Mouse (Mus musculus) right cerebral cortex, postnatal 4 days (tissue): ENCODE measurements around the gene Bahcc1.

Source experiments
- DNase-seq: peaks from one replicate; pipeline ENCODE4 v3.0.0-alpha.2; 2022

The Bahcc1 gene

DNA sequence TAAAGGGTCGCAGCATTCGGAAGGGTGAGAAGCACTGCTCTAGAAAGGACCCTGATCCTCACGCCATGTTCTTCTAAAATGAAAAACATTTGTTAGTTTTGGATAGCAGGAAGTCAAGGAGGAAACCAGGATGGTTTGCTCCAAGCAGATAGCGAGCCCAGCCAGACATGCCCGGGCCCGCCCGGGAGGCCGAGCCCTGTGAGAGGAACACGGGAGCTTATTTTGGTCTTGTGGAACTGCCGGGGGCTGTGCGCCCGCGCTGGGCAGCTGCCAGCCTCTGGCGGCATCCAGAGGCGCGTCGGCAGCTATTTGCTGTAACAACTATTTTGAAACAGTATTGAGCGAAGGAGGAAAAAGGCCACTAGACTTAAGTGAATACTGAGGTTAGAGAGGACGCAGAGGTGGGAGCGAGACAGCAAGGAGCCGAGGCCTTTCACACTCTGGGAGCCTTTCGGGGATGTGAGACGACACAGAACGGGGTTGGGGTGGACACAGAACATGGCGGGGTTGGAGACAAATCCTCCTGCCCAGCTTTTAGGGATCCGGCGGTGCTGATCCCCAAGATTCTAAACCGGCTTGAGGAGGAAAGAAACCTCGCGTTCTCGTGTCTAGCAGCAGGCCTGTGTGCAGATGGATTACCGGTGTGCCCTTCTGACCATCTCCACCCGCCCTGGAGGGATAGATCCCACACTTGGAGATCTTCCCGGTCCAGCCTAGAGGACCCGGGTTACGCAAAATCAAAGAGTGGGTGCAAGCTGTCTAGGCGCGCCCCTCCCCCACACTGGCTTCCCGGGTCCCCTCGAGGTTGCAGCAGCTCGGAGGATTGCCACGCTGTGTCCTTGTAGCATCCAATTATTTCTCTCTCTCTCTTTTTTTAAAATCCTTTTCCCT, 2.6 kb upstream of the Bahcc1 start:
- peak; percentile 83 for DNase-seq

DNA sequence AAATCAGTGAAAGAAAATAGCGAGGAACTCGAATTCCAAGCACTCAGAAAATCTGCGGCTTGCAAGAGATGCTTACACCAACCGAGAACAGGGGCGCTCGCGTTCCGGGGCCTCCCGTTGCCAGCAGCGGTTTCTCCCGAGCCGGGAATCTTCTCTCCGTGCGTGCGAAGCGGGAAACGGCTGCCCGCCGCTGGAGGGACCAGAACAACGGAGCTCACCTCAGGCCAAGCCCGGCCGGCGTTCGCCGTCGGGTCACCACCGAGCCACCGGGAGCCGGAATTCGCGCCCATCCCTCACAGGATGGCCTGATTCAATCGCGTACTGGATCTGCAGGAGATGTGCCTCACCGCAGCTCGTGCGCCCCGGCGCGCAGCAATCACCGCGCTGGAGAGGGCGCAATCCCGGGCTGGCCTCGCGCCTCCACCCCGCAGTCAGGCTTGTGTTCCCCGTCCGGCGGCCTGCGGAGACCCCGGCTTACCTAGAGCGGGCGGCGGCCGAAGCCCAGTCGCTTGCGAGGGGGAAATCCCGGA, 1.8 kb upstream of the Bahcc1 start:
- peak; percentile 75 for DNase-seq

DNA sequence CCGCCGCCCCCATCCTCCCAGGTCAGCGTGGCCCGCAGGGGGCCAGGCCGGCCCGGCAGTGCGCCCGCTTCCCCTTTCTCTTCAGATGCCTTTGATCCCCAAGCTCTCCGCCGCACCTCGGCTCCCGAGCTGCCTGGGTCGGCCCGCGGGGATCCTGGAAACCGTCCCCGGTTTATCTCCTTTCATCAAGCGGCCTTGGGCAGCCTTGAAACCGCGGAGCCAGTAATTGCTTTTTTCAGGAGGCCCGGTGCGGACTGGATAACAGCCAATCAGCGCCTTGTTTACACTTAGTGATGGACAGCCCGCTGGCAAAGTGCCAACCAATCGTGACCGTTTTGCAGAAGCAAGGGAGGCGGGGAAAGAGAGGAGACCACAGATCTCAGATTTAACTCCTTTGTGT, 1.4 kb upstream of the Bahcc1 start:
- peak; percentile 100 for DNase-seq

DNA sequence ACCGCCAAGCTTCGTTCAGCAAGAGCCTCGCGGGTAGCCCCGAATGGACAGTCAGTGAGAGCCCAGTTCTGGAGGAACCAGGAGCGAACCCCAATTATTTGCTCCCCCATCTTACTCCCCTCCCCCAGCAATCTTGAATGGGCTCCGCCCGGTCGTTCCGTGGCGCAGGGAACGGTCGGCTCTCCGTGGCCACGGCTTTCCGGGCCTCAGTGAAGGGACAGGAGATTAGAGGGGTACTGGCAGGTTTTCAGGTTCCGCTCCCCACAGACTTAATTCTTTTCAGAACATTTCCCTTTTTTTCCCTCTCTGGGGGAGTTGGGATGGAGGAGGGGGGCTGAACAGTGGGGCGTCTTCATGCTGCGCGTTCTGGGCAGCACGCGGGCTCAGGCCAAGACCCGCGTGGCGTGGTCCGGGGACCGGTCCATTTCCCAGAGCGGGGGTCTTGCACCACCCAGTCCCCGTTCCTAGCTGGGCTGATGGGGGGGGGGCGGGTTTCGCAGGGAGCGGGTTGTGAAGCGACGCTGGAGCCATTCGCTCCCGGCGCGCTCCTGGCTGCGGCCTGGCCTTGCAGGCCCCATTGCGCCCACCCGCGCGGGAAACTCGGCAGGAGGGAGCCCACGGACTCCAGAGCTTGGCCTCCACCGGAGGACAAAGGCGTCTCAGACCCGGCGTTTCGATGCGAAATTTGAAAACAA, 841 bp downstream of the Bahcc1 start:
- DNase-seq = peak; percentile 62

DNA sequence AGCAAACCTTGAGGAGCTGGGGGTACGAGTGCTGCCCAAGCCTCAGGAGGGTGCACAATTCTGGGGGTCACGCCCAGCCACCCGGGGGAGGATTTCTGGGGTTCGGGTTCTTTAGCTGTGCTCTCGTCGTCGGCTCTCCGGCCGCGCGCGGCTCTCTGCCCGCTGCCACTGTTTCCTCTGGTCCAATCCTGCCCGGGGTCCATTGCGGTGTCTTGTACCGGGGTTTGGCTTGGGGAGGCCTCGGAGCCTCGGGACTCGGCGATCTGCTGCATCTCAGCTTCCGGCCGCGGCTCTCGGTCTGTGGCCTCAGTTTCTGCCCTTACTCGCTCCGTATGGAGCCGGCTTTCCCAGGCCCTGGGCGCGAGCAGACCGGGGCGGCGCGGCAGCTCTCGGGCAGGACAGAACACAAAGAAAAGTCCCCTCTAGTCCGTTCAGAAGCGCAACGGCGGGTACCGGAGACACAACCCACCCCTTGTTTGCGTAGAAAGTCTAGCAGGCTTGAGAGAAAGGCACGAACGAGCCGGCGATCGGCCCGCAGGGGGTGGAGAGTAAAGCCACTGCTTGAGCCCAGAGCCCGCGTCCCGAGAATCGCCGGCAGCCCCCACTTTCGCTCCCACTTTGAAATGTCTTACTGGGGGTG, 1.5 kb downstream of the Bahcc1 start:
- peak; percentile 59 for DNase-seq

DNA sequence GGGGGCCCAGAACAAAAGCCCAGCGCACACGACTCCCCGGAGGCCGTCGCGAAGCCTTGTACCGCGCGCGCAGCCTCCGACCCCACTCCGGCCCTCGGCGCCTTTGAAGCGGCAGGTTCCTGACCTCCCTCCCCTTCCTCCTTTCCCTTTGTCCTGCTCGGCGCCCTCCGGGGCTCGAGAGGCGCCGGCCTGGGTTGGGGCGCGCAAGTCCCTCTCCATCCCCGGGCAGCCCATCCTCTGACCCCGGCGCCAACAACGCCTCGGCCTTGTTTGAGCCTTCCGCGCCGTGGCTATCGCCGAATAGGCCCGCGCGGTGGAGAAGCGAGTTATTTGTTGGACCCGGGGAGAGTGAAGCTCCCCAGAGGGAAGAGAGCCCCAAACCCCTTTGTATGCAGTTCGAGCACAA, 2.0 kb downstream of the Bahcc1 start:
- peak; percentile 53 for DNase-seq

DNA sequence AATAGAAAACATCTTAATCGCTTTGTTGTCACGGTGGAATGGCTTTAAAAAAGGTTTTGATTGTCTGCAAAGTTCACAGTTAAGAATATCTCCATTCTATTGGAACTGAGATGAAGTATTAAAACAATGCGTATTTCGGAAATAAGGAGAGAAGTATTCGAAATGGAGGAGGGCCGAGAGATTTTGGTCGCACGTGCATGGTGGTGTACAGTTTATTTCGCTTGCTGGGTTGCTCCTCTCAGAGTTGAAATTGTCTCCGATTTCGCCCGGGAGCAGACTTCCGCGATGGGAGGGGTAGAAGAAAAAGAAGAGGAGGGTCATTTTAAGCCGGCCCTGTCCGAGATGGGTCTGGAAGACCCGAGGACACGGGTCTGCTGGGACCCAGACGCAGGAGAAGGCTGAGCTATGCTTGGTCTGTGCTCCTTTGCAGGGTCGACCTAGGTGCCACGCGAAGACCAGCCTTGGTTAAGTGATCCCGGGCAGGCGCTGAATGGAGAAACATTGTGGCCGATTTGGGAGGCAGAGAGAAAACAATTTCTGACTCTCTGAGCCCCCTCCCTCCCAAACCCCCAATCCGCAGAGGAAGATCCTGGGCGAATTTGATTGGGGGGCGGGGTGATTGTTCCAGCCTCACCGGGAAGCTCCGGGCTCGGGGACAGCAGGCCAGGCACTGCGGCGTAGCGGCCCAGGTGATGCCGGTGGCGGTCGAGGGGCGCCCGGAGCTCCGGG, 2.8 kb downstream of the Bahcc1 start:
- DNase-seq = peak; percentile 53

DNA sequence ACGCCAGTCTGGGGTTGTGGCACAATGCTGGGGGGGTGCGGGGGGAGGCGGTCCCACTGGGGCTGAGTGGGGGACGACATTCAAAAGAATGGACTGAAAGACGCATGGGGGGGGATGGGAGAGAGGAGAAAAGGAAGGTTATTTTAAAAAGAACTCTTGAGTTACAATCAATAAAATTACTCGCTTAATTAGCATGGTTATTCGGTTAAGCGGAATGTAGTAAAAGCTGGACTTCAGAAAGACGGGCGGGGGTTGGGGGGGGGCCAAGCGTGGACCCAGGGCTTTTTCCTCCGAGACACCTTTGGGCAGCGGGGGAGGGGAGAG, 3.3 kb downstream of the Bahcc1 start:
- no peak for DNase-seq

DNA sequence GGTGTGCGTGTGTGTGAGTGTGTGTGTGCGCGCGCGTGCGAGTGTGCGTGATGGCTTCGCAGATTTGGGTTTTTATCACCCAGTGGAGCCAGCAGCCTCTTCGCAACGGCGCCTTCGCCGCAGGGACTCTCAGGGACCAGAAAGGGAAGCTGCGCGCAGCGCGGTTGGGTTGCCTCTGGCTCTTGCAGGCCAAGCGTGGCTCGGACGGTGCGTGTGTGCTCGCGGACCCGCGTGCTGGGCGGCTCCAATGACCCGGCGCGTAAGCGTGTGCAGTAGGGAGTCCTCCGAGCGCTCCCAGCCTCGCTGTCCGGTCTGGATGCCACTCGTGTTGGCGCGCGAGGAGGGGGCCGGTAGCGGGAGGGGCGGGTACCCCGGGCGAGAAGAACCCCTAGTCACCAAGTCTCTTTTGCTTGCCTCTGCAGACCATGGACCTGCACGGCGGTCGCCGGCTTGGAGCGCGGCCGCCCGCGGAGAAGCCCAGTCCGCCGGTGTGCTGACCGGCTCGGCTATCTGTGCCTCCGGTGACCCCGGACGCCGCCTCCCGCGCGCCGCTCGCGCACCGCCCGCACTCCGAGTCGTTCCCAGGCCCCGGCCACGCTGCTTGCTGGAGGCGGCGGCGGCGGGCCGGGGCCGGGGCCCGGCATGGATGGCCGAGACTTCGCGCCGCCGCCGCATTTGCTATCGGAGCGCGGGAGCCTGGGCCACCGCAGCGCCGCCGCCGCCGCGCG, 3.9 kb downstream of the Bahcc1 start:
- peak; percentile 72 for DNase-seq

DNA sequence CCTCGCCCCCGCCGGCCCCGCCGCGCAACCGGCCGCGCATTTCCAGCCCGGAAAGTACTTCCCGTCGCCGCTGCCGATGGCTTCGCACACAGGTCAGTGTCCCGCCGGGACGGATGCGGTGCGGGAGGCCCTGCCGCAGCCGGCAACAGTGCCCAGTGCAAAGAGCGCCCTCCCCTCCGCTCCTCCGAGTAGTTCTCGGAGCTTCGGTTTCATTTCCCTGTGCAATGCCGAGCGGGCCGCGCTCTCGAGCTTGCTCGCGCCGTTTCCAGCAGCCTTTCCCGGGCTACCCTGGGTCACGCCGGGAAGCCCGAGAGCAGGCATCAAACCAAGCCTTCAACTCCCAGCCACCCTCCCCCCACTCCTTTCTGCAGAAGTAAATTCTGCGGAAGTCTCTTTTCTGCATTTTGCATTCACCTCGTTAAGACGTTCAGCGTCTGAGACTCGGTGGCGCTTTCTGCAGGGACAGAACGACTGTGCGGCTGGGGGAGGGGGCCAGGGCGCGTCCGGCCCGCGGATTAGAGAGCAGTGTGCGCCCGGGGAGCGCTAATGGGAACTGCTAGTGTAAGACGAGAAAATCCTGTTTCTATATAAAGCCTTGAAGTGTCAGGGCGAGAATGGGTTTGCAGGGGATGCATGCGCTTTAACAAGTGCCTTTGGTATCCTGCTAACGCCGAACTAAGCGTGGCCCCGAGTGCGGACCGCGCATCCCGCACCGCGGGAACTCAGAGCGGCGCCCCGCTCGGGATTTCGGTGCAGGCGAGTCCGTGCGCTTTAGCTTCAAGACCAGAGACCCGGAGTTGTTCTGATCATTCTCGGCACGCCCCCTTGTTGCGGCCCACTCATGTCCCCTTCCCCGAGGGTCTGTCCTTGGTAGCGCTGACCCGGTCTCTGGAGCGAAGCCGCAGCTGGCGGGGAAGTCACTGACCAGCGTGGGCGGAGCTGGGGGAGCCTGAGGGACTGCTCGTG, 4.7 kb downstream of the Bahcc1 start:
- DNase-seq = peak; percentile 59

DNA sequence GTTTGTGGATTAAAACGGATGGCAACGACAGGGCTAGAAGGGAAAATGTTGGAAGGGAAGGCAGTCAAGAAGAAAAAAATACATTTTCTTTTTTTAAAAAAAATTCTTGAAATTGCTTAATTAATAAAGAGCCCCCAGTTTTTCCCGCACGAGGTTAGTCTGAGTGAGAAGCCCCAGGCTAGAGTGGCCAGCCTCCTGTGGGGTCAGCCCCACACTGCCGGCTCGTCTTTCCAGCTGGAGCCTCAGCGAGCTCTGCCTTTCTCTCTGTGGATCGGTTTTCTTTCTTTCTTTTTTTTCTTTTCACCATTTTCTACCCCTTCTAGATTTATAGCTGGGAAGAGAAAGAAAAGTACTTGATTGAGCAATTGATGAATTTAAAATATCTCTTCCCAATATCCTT, 5.6 kb downstream of the Bahcc1 start:
- no peak for DNase-seq

DNA sequence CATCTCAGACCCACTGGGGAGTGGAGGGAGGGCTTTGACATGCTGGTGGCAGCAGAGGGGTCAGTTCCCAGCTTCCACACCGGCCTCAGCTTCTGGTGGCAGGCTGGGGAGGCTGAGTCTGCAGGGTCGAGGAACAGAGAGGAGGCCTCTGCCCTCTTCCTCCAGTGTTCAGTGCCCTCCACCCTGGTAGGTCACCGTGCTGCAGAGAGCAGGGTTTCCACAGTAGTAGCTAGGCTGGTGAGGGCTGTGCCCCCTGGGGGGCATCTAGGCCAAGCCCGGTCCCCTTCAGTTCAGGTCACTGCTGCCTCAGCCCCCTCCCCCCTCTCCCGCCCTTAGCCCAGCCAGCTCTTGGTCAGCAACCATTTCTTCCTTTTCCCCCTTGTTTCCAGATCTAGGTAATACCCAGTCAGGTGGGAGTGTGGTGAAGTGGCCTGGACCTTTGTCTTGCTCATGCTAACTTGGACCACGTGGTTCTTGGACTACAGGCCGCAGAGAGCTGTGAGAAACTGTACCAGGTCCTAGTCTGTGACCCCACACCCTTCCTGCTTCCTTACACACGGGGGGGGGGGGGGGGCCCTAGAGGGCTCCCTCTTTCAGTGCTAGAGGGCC, 6.1 kb downstream of the Bahcc1 start:
- no peak for DNase-seq

DNA sequence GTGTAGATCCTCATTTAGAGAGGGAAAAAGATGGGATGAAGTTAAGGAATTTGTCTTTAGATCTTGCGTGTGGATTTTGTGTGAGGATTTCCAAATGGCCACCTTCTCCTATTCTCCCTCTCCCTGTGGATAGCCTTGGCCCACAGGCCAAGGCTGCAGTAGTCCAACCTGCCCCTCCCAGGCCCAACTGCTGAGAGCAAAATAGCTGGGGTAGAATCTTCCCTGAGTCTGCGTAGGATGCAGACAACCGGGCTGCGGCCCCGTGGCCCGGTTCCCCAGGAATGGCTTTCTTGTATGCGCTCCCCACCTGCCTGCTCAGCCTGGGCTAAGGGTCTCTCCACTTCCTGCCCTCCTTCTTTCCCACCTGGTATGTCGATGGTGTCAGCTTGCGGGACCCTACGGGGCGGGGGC, 6.8 kb downstream of the Bahcc1 start:
- DNase-seq = no peak

DNA sequence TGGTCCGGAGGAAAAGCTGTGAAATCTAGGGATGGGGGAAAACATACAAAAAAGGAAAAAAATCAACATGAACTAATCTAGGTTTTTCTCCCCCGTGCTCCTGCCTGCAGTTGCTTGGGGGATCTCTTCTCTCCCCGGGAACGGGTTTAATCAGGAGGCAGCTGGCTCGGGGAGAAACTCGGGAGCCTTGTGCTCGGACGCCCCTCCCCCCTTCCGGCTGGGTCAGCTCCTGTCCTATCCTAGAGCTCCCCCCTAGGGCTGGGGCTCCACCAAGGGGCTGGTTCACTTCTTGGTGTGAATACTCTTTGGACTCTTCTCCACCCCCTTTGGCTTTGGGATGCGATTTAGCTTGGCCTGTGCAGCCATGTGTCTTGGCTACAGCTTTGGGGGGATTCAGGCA, 7.5 kb downstream of the Bahcc1 start:
- DNase-seq = peak; percentile 79

DNA sequence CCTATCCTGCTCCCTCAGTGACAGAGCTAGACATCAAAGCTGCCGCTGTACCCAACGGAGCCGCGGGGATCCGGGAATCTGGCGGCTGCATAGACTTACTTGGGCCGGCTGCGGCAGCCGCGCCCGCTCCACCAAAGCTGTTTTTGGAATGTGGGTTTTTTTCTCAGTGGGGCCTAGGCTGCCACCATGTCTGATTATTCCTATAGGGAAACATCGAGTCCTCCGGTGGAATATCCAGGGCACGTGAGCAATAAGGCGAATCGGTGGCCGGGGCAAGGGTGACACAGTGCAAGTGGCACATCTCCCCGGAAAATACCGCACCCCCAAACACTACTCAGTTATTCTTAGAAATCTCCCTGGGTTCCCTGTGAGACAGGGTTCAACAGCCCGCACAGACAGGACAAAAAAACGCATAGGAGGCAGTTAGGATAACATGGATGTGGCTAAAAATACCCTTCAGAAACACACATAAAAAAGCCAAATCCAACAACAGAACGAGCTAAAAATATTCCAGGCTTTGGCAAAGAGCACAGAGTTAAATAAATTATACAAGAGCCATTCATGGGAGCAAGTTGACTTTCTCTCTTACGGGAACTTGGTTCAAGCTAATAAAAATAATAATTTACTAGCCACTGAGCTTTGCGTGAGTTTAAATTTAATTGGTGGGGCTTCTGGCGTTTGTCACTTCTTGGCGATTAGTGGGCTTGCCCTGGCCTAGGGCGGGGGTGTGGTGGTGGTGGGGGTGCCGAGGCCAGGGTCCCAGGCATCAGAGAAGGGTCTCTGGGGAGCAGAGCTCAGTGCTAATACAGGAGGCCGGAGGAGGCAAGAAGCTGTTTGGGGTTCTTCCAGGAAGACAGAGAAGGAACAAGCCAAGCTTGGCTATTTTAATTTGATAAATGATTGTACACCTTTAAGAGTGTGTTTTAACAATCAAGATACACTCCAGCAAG, 8.5 kb downstream of the Bahcc1 start:
- DNase-seq = no peak

DNA sequence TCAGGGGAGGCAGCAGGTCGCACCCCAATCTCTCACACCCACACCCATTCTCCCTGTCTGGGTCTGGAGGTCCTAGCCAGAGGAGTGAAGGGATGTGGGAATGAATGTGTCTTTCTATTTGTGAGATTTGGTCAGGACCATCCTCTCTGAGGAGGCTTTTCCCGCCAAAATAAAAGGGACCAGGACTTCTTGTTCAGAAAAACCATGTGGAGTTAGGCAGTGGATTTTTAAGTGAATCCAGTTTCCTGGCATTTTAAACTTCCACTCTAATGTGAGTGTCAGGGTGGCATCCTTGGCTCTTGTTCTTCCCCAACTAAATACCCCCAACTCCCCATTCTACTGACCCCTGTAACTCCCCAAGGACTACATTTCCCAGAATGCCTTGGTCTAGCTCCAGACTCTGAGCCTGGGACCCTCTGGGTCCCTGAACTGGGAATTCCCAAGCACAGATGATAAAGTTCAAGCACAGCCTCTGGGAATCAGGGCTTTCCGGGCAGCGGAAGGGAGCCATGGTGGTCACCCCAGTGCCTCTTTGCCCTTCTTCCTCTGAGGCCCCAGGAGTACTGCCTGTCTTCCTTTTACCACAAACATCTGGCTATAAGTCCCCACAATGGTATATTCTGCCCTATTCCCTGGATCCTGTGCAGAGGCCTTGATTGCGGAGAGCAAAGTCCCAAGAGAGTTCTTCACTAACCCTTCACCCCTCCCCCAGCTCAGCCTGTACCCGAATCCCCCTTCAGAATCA, 9.4 kb downstream of the Bahcc1 start:
- no peak for DNase-seq

DNA sequence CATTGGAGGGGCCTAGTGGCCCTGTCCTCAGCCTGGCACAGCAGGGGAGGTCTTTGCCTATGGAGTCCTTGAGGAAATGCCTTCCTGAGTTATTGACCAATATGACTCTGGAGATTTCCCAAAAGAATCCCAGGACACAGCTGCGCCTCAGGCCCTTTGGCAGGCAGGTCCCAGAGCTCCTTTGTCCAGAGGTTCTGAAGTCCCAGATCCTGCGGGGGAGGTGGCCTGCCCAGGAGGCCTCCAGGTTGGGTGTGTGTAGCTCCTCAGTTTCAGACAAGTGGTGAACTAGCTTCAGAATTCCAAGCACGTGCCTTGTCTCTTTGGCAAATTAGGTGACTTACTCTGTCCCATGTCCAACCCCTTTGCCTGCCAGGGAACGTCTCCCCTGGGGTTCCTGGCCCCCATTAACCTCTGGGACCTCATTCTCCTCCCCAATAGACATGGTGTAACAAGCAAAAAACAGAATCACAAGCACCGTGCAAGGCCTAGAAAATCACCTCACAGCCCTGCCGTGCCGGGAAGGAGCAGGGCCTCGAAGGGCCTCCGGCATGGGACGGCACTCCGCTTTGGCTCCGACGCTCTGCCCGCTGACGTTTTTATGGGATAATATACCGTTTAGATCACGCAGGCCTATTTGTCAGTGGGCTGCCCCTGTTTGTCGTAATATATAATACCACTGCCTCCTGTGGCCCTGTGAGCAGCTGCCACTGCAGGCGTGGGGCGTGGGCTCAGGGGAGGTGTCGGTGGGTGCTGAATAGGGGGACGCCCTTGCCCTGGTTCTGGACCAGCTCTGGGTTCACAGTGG, 10.2 kb downstream of the Bahcc1 start:
- no peak for DNase-seq

DNA sequence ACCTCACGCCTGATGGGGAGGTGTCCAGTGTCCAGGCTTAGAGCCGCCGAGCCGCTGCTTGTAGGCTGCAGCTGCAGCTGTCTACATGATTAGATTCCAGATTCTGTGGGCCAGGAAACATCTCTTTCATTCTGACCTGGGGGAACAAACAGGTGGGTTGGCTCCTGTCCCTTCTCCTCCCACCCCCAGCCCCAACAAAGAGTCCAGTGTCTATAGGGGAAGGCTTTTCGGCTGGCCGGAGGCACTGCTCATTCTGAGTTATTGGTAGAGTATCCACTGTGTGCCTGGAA, 10.7 kb downstream of the Bahcc1 start:
- no peak for DNase-seq
